Mouse (Mus musculus): ENCODE data around the gene Sipa1l2.

Gene Sipa1l2

DNA sequence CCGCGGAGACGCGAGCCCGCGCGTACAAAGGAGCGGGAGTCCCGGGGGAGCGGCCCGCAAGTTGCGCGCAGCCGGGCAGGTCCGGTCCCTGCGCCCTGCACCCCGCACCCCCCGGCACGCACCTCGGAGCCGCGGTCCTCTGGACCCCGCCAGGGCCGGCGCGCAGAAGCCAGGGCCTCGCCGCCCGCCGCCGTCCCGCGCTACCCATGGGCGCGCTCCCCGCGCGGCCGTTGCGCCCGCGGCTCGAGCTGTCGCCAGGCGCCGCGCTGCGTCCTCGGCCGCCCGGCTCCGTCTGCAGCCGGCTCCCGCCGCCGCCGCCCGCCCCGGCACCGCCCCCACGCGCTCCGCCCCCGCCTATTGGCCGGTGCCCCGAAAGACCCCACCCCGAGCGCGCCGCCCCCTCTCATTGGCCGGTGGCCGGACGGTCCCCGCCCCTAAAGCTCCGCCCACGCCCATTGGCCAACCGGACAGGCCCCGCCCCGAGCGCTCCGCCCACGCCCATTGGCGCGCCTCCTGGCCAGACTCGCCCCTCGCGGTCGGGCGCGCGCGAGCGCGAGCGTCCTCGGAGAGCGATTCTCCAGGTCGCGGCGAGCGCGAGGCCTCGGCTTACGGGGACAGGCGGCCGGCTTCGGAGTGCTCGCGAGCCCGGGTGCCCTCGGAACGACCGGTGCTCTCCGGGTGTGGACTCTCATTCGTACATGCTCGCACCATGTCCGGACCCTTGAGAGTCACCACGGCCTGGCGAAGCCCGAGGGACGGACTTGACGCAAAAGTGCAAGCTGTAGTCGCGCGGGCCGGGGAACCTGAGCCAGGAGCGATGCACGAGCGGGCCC lies at the start of gene Sipa1l2:
TSS of gene Sipa1l2 (minus strand) at position 276 of the 833 bp plus-strand sequence.
- peak; percentile 94 for DNase-seq

DNA sequence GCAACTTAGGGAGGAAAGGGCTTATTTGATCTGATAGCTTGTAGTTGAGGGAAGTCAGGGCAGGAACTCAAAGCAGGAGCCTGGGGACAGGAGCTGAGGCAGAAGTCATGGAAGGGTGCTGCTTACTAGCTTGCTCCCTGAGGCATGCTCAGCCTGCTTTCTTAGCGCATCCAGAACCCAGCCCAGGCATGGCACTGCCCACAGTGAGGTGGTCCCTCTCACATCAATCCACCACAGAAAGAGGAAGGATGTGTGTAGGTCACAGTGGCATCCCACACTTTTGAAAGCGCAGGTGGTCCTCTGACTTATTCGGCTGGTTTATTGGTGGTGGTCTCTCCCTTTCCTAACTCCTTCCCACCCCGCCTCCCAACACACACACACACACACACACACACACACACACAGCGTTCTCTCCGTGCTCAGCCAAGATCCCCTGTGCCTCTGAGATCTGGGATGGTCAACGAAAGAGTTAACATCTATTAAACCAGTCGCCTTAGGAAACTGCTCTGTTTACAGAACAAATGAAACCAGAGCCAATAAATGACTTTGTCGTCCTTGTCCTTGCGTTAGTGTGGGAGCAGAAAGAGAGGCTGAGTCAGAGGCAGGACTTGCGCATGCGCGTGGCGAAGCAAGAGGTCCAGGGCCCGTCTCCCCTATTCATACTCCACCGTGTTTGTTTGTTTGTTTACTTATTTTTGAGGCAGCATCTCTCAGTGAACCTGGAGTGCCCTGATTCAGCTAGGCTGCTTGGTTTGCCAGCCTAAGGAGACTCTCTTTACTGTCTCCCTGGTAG lies 49.1 kb upstream of the Sipa1l2 start:
- DNase-seq: no peak

DNA sequence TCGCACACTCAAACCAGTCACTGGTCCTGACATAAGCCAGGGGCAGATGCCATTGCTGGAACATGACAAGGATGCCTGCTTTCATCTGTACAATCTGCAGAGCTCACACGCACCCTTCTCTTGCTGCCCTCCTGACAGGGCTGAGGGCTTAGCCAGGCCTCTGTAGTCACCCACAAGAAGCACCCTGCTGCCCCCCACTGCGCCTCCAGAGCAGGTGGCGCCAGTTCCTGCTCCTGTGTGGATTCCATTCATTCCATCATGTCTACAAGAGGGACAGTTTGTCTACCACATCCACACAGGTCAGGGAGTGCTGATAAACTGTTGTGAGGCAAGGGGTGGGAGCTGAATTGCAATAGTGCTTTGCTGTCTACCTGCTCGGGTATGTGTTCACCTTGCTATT lies 47.3 kb upstream of the Sipa1l2 start:
- DNase-seq: no peak

DNA sequence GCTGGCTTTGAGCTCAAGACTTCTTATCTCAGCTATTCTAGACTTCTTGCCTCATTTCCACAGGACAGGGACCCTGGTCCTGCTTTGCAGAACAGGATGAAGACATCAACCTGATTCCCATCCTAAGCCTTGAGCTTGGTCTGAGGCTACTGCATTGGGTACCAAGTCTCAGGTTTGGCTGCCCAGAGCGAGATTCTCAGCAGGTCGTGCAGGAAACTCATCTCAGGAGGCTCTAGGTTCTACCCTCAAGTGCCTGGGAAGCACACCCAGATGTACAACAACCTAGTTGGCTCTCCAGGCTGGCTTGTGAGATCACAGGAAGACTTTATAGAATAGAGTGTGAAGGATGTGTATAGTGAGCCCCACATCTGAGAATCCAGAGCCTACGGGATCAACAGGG lies 46.4 kb upstream of the Sipa1l2 start:
- DNase-seq: no peak

DNA sequence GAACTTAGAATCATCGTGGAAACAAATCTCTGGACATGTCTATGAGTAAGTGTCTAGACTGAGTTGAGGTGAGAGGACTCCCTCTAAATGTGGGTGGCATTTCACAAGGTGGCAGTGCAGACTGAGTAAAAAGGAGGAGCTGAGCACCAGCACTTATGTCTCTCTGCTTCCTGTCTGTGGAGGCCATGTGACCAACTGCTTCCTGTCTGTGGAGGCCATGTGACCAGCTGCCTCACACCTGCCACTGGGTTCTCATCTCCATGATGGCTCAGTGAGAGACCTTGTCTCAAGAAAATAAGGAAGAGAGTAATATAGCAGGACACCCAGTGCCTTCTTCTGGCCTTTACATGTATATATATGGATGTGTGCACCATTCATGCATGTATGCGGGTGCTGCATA lies 43.9 kb upstream of the Sipa1l2 start:
- DNase-seq: no peak

DNA sequence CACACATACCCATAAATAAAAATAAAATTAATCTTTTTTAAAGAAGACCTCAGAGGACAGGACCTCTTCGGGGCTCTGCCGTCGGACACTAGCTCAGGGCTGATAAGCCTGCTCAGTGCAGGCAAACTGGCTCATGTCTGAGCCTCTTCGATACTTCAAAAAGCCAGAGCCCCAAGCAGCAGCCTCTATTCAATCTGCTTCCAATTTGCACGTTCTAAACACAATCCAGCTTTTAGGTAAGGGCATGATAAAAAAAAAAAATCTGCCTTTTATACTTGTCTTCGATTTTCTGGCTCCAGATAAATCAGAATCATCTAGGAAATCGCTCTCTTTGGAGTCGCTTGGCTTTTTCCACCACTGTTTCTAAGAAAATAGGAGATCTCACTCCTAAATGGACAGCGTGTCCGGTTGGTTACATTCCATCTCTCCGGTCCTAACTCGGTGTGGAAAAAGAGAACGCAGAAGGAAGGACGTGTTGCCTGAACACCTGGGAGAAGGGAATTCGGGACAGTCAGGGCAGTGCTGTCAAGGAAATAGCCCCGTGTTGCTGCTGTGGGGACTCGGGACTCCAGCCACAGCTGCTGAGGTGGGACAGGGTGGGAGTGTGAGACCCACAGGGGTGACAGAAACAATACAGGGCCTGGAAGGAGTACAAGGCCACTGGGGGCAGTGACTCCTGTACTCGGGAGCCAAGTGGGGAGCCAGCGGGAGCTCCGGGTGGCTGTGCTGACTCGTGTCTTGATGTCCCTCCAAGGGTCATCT lies 42.4 kb upstream of the Sipa1l2 start:
- no peak for DNase-seq

DNA sequence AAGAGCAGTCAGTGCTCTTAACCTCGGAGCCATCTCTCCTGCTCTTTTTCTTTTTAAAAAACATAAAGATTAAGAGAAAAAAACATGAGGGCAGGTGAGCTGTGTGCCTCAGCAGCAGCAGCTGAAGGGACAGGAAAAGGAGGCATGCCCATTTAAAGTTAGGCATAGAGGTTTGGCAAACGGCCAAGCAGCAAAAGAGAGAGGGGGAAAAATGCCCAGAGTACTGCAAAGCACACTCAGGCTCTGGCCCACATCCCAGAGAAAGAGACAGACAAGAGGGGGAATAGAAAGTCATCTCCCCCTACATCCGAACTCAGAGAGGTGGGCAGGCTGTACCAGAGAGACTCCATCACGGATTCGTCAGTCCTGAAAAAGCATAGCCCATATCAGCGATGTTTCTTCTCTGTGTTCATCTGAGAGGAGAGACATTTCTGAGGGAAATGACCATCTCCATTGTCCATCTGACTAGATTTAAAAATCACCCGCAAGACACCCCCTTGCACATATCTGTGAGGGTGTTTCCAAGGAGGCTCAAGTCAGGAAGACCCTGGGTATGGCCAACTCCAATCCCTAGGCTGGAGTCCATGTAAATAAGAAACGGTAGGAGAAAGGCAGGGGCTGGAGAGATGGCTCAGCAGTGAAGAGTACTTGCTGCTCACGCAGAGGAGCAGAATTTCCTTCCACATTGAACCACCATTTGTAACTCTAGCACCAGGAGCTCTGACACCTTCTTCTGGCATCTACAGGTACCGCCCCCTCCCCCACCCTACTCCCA lies 41.6 kb upstream of the Sipa1l2 start:
- DNase-seq: no peak

DNA sequence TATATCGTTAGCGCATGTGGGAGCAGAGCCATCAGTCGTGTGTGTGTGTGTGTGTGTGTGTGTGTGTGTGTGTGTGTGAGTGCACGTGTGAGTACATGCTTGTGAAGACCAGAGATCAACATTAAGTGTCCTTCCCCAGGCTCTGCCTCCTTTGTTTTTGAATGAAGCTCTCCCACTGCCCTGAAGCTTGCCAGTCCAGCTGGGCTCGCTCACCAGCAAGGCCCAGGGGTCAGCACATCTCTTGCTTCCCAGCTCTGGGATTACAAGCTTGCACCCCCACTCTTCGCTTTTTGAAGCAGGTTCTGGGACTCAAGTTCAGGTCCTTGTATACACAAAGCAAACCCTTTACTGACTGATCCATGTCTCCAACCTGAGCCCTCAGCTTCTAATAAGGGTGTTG lies 40.1 kb upstream of the Sipa1l2 start:
- no peak for DNase-seq

DNA sequence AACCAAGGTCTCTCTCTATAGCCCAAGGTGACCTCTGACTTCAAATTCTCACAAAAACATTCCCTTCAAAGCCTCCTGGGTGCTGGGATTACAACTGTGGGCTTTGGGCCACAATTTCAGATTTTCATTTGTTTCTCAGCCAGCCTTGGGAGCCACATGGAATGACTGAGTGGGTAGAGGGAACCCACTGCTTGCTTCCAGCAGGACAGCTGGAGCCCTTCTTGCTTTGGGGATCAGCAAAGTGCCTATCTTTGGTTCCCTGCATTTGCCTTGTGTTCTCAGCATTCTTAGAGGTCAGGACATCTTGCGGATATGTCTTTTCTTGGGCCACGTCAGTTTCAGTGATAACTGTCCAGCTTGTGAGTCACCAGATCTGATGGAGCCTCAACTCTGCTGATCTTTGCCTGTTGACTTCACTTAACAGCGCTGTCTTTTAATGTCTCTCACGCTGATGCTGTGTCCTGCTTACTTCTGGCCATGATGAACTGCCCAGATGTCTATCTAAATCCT lies 38.2 kb upstream of the Sipa1l2 start:
- DNase-seq: no peak

DNA sequence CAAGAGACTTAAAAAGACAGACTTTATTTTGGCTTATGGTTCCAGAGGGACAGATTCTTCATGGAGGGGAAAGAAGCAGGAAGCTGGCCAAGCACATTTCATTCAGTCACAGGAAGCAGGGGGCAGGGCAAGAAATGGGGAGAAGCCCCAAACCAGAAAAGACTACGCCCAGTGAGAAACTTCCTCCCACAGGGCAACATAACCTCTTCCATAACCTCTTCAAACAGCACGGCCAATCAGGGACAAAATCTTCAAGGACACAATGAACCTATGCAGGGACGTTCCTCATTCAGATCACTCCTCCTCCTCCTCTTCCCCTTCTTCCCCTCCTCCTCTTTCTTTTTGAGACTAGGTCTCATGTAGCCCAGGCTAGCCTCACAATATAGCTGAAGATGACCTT lies 37.3 kb upstream of the Sipa1l2 start:
- DNase-seq: no peak

DNA sequence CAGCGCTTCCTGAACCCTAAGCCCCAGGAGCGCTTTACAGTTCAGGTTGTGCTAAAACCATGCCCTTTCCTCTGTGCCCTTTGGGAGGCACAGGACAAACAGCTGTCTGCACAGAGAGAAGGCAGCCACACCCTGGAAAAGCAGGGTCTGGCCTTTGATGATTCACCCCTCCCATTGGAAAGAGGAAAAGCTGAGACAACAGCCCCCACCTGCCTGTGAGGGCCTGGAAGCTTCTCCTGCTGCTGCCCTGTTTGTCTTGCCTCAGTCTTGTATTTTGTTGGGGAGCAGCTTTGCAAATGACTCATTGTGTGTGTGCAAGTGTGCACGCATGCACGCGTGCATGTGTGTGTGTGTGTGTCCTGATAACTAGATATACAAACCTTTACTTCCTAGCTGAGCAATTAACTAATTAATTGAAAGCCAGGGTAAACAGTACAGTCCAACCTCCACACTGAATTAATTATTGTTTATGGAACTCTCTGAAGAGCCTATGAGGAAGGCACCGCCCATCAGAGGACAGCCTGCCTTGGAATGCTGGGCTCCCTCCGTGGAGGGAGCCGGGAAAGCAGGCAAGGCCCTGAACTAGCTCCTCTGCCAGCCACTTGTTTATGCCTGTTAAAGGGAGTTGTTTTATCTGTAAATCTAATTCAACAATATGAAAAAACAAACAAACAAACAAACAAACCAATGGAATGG lies 35.4 kb upstream of the Sipa1l2 start:
- DNase-seq: no peak

DNA sequence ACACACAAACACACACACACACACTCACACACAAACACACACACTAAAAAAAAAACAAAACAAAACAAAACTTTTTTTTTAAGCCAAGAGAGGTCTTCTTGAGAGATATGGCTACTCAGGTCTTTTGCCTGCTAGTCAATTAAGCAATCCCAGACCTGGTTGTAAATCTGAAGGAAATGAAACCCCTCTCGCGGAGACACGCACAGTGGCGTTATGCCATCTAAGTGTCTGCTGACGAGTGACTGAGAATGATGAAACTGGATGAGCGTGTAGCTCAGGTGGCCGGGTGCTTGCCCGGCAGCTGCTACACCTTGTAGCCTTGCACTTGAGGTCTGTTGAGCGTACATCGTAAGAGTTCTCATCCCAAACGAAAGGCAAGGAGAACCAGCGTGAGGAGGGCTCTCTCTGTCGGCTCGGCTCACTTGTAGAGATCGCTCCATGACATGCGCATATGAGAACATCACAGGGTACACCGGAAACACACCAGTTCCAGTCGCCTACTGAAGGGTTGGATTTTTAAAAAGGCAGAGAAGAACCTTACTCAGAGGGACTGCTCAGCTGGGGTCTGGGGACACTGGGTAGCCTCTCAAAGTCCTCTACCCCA lies 34.7 kb upstream of the Sipa1l2 start:
- no peak for DNase-seq

DNA sequence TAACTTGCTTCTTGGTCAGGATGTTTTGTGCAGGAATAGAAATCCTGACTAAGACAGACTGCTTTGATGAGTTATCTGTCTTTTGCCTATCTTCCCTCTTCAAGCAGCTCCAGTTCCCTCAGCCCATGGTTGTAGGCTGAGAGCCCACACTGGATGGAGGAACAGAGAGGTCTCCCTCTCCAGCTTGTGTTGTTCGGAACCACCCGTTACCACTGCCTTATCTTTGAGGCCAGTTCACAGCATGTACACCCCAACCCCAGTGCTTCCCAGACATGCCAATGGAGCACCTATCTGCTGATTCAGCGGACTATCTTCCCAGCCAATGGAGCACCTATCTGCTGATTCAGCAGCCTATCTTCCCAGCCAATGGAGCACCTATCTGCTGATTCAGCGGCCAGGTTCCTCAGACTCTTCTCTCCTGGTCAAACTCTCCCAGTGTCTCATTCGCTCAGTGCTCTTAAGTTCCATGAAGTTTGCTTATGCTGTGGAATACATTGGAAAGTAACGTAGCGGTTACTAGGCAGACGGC lies 33.8 kb upstream of the Sipa1l2 start:
- no peak for DNase-seq

DNA sequence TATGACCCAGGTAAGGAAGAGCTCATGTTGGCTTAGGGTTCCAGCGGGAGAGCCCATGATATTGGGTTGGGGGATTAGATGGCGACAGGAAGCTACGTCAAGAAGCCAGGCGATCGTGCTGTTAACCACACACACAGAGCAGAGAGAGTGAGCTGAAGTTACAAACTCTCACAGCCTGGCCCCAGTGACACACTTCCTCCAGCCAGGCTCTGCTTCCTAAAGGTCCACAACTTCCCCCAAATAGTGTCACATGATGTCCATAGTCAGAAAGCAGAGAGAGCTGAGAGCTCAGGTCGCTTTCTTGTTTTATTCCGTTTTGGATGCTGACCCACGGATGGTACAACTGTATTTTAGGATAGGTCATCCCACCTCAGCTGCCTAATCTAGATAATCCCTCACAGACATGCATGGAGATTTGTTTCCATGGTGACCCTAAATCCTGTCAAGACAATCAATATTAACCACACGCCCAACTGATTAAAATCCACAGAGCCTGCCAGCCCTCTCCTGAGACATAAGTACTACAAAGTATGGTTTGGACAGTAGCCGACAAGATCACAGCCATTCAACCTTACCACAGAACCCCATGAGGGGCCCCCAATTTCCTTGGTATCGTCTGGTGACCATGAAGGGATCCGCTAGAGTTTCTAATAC lies 30.6 kb upstream of the Sipa1l2 start:
- no peak for DNase-seq

DNA sequence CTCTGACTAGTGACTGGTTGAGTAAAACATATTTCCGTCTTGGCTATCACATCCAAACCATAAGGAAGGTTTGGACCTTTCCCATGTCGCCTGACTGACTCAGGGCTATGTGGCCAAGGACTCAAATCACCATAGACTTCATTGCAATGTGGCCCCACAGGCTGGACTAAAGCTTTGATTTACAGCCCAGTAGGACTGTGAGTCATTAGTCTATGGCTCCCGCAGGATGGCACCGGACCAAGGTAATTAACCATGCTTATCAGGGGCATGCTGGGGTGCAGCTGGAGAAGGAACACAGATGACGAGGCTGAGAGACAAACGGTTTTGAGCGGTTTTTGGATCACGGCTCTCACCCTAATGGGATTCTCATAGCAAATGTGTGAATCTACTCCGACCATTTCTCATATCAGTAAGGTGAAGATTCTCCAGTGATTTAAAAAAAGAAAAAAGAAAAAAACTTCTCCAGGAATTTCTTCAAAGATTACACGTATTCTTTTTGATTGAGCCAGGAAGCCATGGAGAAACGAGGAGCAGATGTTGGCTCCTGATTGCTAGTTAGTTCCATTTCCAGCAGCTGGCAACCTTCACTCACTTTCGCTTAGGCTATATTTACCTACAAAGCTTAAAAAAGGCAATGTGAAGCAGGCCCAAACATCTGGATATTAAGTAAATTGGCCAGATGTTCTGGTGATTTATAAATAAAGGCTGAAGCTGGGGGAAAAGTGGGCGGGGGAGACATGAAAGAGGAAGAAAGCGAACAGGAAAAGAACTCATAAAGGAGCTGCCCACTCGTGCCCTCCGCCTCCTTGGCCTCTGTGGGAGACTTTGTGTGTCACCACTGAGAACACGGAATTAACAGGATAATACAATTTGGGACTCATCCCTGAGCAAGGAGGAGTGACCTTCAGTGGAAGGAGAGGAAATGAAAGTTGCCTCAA lies 26.2 kb upstream of the Sipa1l2 start:
- DNase-seq: no peak

DNA sequence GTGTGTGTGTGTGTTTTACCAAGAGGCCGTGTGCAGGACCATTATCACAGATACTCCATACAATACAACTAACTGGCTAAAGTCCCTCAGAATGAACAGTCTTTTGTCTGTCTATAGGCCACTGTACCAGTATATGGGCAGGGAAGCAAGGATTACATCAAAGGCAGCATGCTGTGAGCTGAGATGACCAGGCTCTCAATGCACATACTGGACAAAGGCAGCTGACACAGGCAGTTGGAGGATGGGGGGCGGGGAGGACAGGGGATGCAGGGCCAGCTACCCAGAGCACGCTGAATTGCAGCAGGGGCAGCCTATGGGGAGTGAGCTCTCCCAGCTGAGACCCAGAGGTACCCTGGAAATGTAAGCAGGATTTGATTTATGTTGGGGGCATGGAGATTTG lies 20.8 kb upstream of the Sipa1l2 start:
- DNase-seq: no peak

DNA sequence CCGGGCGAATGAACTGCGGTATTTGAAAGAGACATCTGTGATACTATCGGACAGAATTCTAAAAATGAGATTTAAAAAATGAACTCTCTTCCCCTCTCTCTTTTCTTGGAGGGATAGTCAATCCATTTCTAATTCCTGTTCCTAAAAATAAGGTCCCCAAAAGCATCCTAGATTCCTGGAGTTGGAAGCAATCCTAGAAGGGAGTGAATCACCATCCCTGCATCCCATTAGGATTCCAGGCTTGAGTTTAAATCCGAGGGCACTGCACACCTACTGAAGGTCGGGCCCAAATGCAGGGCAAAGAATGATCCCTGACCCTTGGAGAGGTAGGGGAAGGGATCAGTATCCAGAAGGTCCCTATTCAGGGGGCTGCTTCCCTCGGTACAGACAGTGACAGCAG lies 17.0 kb upstream of the Sipa1l2 start:
- DNase-seq: no peak

DNA sequence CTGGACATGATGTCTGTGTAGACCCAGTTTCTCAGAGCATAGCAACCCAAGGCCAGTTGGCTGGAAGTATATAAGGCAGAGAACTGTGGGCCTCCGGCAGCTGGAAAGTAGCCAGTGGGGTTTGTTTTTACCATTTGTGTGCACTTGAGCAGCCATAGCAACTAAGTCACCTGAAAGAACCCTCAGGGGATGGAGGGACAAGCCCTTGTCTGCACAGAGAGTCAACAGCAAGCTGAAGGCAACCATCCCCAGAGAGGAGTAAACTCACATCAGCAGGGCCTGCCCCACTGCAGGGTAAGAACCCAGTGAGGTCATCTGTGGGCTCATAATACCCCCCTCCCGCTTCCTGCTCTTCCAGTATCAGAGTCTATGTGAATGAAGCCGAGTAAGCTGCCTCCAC lies 14.7 kb upstream of the Sipa1l2 start:
- DNase-seq: no peak

DNA sequence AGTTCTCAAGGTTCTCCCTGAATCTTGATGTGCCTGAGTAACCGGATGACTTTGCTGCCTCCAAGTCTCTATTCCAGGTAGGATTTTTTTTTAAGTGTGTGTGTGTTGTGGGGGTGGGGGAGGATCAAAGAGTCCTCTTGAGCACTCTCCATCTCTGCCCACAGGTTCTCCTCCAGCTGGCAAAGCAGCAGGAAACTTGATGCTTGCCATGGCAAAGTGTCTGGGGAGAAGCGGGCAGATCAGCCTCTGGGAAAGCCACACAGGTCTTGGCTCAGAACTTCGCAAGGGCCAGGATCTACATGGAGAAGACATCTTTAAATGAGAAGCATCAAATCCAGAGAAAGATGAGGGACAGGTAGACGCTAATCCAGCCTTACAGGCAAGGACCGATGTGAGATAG lies 10.8 kb upstream of the Sipa1l2 start:
- no peak for DNase-seq

All from kidney, adult 11 months (tissue).